Mouse (Mus musculus) adrenal gland, adult (tissue): ENCODE measurements around the gene Olfr577.

Source experiments
- DNase-seq, 2 experiments: peaks; one replicate each; pipeline ENCODE4 v3.0.0; 2022 to 2023; ENCODE audit warnings: low spot score in 1 of 2; ENCODE audit not compliant: inconsistent age in 2 of 2

Olfr577 gene

GRCm38 (mm10) chr7:102975843-102976242, at the start of gene Olfr577:
Gene Olfr577, minus strand, starts transcription at chr7:102975943.
- no peak for DNase-seq

- DNase-seq = no peak
These were observed 13.5 kb upstream of the Olfr577 start, which contains the start of gene Olfr578 for GRCm38 (mm10) chr7:102989224-102989623. Gene Olfr578, minus strand, starts transcription at chr7:102989324.

GRCm38 (mm10) chr7:102974399-102974798, 1.3 kb downstream of the Olfr577 start:
- DNase-seq = no peak

GRCm38 (mm10) chr7:102962360-102962759, 13.4 kb downstream of the Olfr577 start, which contains the start of gene Olfr576:
Gene Olfr576, plus strand, starts transcription at chr7:102962660.
- DNase-seq = no peak

- no peak for DNase-seq
These were observed 17.1 kb downstream of the Olfr577 start, which contains the start of gene Olfr575 for GRCm38 (mm10) chr7:102958593-102958992. Gene Olfr575, minus strand, starts transcription at chr7:102958775.

GRCm38 (mm10) chr7:102958137-102958536, 17.6 kb downstream of the Olfr577 start:
- no peak for DNase-seq

- no peak for DNase-seq
These were observed 25.0 kb downstream of the Olfr577 start for GRCm38 (mm10) chr7:102950732-102951131.

GRCm38 (mm10) chr7:102948167-102948566, 27.6 kb downstream of the Olfr577 start, which contains the start of gene Olfr574:
Gene Olfr574, plus strand, starts transcription at chr7:102948467.
- DNase-seq = no peak

- DNase-seq = no peak
These were observed 32.3 kb downstream of the Olfr577 start for GRCm38 (mm10) chr7:102943417-102943816.

GRCm38 (mm10) chr7:102942475-102942874, 33.3 kb downstream of the Olfr577 start, which contains the start of gene Olfr573-ps1:
Gene Olfr573-ps1, minus strand, starts transcription at chr7:102942575.
- no peak for DNase-seq

GRCm38 (mm10) chr7:102927105-102927504, 48.6 kb downstream of the Olfr577 start:
- no peak for DNase-seq

GRCm38 (mm10) chr7:102924109-102924508, 51.6 kb downstream of the Olfr577 start, which contains the start of gene Olfr572:
Gene Olfr572, plus strand, starts transcription at chr7:102924409.
- no peak for DNase-seq
